Mouse (Mus musculus) midbrain, embryonic 15.5 days (tissue): ENCODE data around the gene Olfr1366. TPM values are rescaled to one million over a fixed set of nuclear protein-coding genes. Genes with fewer than 3 reads are reported as not detected.
"Not testable (repeated sequence)": the region's sequence is repeated elsewhere in the genome, so short reads cannot be mapped to it uniquely, and the experiment has no call there.

Source experiments
- ATAC-seq: fragments of 200-750 bp; cut with Nextera tagmentation; replicated peaks from 2 replicates; pipeline ENCODE4 v1.8.0; 2017; ENCODE audit warnings: moderate TSS enrichment
- H3K27ac ChIP-seq: fragments of 300-500 bp; sonication (generic); 2 replicates; pipeline ENCODE4 v1.5.1; 2015; ENCODE audit warnings: mild to moderate bottlenecking, inconsistent platforms
- H3K27me3 ChIP-seq: fragments of 300-500 bp; sonication (generic); replicated peaks from 2 replicates; pipeline ENCODE4 v1.6.1; 2015; ENCODE audit warnings: inconsistent platforms
- H3K36me3 ChIP-seq: fragments of 300-500 bp; sonication (generic); replicated peaks from 2 replicates; pipeline ENCODE4 v1.6.1; 2015; ENCODE audit warnings: inconsistent platforms
- H3K4me1 ChIP-seq: fragments of 300-500 bp; sonication (generic); 2 replicates; pipeline ENCODE4 v1.6.1; 2015; ENCODE audit warnings: inconsistent platforms
- H3K4me2 ChIP-seq: fragments of 300-500 bp; sonication (generic); 2 replicates; pipeline ENCODE4 v1.6.1; 2015; ENCODE audit warnings: inconsistent platforms, mild to moderate bottlenecking, moderate library complexity
- H3K4me3 ChIP-seq: fragments of 300-500 bp; sonication (generic); 2 replicates; pipeline ENCODE4 v1.5.1; 2015; ENCODE audit warnings: mild to moderate bottlenecking, inconsistent platforms
- H3K9ac ChIP-seq: fragments of 300-500 bp; sonication (generic); 2 replicates; pipeline ENCODE4 v1.6.1; 2015; ENCODE audit warnings: mild to moderate bottlenecking, inconsistent platforms
- H3K9me3 ChIP-seq: fragments of 300-500 bp; sonication (generic); 2 replicates; pipeline ENCODE4 v1.6.1; 2016; ENCODE audit warnings: inconsistent platforms
- WGBS: fragments of 180-500 bp; shearing (Covaris S2); methylation state at CpG from one replicate; pipeline ENCODE4 v1.1.7; 2015; ENCODE audit warnings: mixed read lengths; 5-methylcytosine and 5-hydroxymethylcytosine counted together
- polyA plus RNA-seq: library from polyadenylated mRNA; unstranded; fragments of >200 nt; fragmentation: Nextera tagmentation; extraction: Ambion mirVana; gene quantifications from 2 replicates; pipeline ENCODE4 v1.2.1, GENCODE M21; 2015

The Olfr1366 gene
- 0.09 and 0.22 TPM in 2 replicates for polyA plus RNA-seq

DNA sequence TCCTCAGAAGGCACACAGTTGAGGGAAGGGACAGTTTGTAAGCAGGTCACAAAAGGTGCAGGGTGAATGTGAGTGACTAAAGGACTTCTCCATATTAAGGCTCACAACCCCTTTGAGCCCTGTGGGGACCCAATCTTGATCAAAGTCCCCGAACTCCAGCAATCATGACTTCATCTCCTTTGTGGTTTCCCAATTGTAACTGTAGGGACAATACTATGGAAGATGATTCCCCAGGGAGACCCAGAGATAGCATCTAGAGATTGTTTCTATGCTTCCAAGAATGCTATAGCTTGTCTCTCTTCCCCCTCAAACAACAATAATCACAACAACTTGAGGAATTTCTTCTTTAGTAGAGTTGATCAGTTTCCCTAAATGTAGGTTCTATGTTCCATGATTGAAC, at the start of gene Olfr1366:
Gene Olfr1366, minus strand, starts transcription at position 101 of the 400 bp plus-strand sequence.
- no peak within 1 kb of the TSS for H3K4me3 ChIP-seq
- no peaks in the 10 kb centered on the region for H3K4me1 ChIP-seq
- H3K9ac ChIP-seq = no peak within 1 kb of the TSS
- no peak for ATAC-seq
- no peak within 1 kb of the TSS for H3K27ac ChIP-seq
- H3K4me2 ChIP-seq = no peak within 1 kb of the TSS
- no peaks in the 10 kb centered on the region for H3K9me3 ChIP-seq
- 86% methylated on average over 1 of the region's 1 CpGs for WGBS
- no peaks in the 10 kb centered on the region for H3K36me3 ChIP-seq
- H3K27me3 ChIP-seq = no peaks in the 10 kb centered on the region

GRCm38 (mm10) chr13:21591618-21592017, 49.0 kb upstream of the Olfr1366 start:
- no peak overlapping the region for H3K27ac ChIP-seq
- WGBS = 64% methylated on average over 2 of the region's 2 CpGs
- H3K9ac ChIP-seq = no peak overlapping the region
- no peak overlapping the region for H3K4me2 ChIP-seq
- no peaks in the 10 kb centered on the region for H3K36me3 ChIP-seq
- no peaks in the 10 kb centered on the region for H3K27me3 ChIP-seq
- no peaks in the 10 kb centered on the region for H3K9me3 ChIP-seq
- H3K4me3 ChIP-seq = no peak overlapping the region
- ATAC-seq = no peak
- no peaks in the 10 kb centered on the region for H3K4me1 ChIP-seq

GRCm38 (mm10) chr13:21581659-21582058, 39.1 kb upstream of the Olfr1366 start, which contains the start of gene Olfr1364:
TSS of gene Olfr1364 (minus strand) at chr13:21581759.
- no peaks in the 10 kb centered on the region for H3K36me3 ChIP-seq
- H3K27ac ChIP-seq = no peak within 1 kb of the TSS
- WGBS = 91% methylated on average over 2 of the region's 2 CpGs
- H3K9ac ChIP-seq = no peak within 1 kb of the TSS
- no peak for ATAC-seq
- H3K4me1 ChIP-seq = no peaks in the 10 kb centered on the region
- H3K4me3 ChIP-seq = no peak within 1 kb of the TSS
- no peaks in the 10 kb centered on the region for H3K27me3 ChIP-seq
- no peak within 1 kb of the TSS for H3K4me2 ChIP-seq
- no peaks in the 10 kb centered on the region for H3K9me3 ChIP-seq

- Histone ChIP-seq H3K9ac (no peak within 1 kb of the TSS), H3K9me3 (no peaks in the 10 kb centered on the region), H3K4me3 (no peak within 1 kb of the TSS), H3K4me2 (no peak within 1 kb of the TSS), H3K4me1 (no peaks in the 10 kb centered on the region), H3K27me3 (no peaks in the 10 kb centered on the region), H3K27ac (no peak within 1 kb of the TSS), H3K36me3 (no peaks in the 10 kb centered on the region)
- 50% methylated on average over 1 of the region's 1 CpGs for WGBS
- no peak for ATAC-seq
Measured at GRCm38 (mm10) chr13:21559793-21560192, 17.2 kb upstream of the Olfr1366 start, which contains the start of gene Olfr1535. TSS of gene Olfr1535 (minus strand) at chr13:21559893.

DNA sequence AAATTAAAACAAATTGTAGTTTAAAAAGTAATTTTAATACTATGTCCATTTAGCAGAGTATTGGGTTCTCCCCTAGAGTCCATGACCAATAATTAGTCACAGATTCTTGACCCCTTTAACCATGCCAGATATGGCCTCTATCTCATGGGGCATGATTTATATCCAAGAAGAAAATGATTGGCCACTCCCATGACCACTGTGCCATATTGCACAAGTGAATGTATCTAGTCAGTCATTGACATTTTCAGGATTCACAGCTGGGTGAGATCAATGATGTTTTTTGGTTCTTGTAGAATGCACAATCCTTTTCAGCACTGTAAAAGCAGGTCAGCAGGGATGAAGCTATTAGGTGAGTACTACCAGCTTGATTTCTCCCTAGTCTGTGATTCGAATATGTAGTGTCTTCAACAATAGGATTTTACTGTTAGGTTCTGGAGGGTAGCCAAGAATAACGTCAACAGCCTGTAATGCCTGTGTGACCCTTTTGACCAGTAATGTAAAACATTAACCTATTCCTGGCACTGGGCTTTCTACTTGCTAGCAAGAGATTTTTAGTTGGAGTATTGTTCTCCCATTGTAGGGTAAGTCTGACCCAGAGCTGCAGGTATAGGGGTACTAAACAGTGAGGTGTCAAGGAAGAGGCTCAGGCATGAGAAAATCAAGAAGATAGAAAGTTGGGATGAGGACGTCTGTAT, 8.0 kb upstream of the Olfr1366 start:
- H3K4me3 ChIP-seq = no peak overlapping the region
- no peaks in the 10 kb centered on the region for H3K36me3 ChIP-seq
- H3K4me1 ChIP-seq = no peaks in the 10 kb centered on the region
- no peaks in the 10 kb centered on the region for H3K9me3 ChIP-seq
- H3K27me3 ChIP-seq = no peaks in the 10 kb centered on the region
- no peak overlapping the region for H3K27ac ChIP-seq
- H3K4me2 ChIP-seq = no peak overlapping the region
- ATAC-seq = no peak
- H3K9ac ChIP-seq = no peak overlapping the region
- 62% methylated on average over 3 of the region's 3 CpGs for WGBS

DNA sequence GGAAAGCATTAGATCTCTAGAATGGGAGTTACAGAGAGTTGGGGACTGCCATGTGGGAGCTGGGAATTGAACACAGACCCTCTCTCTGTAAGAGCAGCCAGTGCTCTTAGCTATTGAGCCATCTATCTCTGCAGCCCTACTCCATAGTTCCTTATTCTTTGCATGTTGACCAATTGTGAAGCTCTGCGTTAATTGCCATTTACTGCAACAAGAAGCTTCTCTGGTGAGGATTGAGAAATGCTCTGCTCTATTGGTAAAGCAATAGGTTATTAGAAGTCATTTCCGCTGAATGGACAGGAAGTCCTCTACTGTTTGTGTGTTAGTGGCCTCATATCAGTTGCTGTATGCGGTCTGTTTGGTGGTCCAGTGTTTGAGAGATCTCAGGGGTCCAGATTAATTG, 6.9 kb upstream of the Olfr1366 start:
- H3K36me3 ChIP-seq = no peaks in the 10 kb centered on the region
- no peak for ATAC-seq
- 88% methylated on average over 3 of the region's 3 CpGs for WGBS

DNA sequence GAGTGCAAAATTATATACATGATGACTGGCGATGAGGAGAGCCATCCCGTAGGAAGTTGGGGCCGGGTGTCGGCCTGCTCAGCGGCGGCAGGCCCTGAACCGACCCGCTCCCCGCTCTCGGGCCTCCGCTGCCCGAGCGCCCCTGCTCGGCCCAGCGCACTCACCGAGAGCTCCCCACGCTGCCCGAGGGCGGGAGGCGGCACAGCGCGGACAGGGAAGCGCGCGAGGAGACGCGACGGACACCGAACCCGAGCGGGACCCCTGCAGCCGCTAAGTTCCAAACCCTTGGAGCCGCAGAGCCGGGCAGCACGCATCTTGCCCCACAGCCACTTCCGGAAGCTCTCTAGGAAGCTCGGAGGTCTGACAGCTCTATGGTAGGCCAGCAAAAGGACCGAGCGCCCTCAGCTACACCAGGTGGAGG, 11.8 kb downstream of the Olfr1366 start, which contains the start of gene Zkscan8:
Gene Zkscan8, minus strand, starts transcription at position 340 of the 421 bp plus-strand sequence.
- no peaks in the 10 kb centered on the region for H3K27me3 ChIP-seq
- H3K9me3 ChIP-seq = no peaks in the 10 kb centered on the region
- H3K4me3 ChIP-seq = peak within 1 kb of the TSS; percentile 92
- under 1% methylated on average over 39 of the region's 39 CpGs for WGBS
- peak within 1 kb of the TSS; percentile 95 for H3K9ac ChIP-seq
- H3K27ac ChIP-seq = peak within 1 kb of the TSS; percentile 91
- peaks cover 11% of the 10 kb centered on the region for H3K4me1 ChIP-seq
- 0 out of 2 replicates have a peak, but pooled peaks cover 8% of the 10 kb centered on the region for H3K36me3 ChIP-seq
- peak; percentile 100 for ATAC-seq
- H3K4me2 ChIP-seq = peak within 1 kb of the TSS; percentile 83

More for the DNA sequence above, 6.9 kb upstream of the Olfr1366 start:
- Histone ChIP-seq H3K4me2 (no peak overlapping the region), H3K9me3 (no peaks in the 10 kb centered on the region), H3K27me3 (no peaks in the 10 kb centered on the region), H3K27ac (no peak overlapping the region), H3K9ac (no peak overlapping the region), H3K4me3 (no peak overlapping the region), H3K4me1 (no peaks in the 10 kb centered on the region)

DNA sequence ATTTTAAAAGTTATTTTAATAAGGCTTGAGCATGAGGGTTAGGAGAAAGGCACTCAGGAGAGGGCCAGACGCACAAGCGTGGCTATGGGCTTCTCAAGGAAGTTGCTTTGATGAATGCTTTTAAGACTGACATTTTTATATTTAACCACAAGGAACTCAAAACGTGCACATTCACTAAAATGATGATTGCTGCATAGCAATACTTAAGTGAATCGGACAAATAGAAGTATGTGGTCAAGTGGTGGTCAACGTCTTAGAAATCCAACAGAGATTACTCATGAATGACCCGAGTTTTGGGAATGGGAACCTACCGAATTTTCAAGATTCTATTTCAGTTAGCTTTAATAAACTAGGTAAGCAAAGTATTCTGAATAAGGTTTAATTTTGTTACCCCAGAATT, 12.5 kb downstream of the Olfr1366 start:
- 51% methylated on average over 7 of the region's 7 CpGs for WGBS
- Histone ChIP-seq H3K4me2 (peak overlapping the region; percentile 83), H3K4me1 (peaks cover 11% of the 10 kb centered on the region), H3K9me3 (no peaks in the 10 kb centered on the region), H3K9ac (no peak overlapping the region), H3K4me3 (peak overlapping the region; percentile 92), H3K27ac (no peak overlapping the region), H3K27me3 (no peaks in the 10 kb centered on the region), H3K36me3 (peaks cover 11% of the 10 kb centered on the region; the same call in 1 of the 2 replicates)
- no peak for ATAC-seq

- peak; percentile 100 for ATAC-seq
- H3K4me2 ChIP-seq = peak overlapping the region; percentile 57
- no peaks in the 10 kb centered on the region for H3K9me3 ChIP-seq
- peaks cover 2% of the 10 kb centered on the region; the same call in 1 of the 2 replicates for H3K4me1 ChIP-seq
- H3K27me3 ChIP-seq = no peaks in the 10 kb centered on the region
- peak overlapping the region; percentile 42 for H3K9ac ChIP-seq
- peak overlapping the region; percentile 50 for H3K4me3 ChIP-seq
- no peaks in the 10 kb centered on the region for H3K36me3 ChIP-seq
- H3K27ac ChIP-seq = peak overlapping the region; percentile 73
- WGBS = under 1% methylated on average over 21 of the region's 21 CpGs
Measured at GRCm38 (mm10) chr13:21506221-21506649, 36.4 kb downstream of the Olfr1366 start.

DNA sequence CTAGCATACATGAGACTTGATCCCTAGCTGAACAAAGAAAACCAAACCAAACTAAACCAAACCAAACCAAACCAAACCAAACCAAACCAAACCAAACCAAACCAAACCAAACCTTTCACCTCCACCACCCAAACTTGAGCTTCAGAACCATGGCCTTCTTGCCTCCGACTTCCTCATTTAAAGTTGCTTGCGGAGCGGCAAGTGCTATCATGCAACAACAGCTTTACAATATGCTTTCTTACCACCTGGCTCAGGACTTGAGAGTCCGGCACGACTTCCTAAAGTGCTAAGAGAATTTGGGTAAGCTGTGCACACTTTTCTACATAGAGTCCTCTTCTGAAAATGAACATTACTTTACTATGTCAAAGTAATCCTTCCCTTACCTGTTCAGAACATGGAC, 40.3 kb downstream of the Olfr1366 start:
- H3K9me3 ChIP-seq = no peaks in the 10 kb centered on the region
- H3K27me3 ChIP-seq = no peaks in the 10 kb centered on the region
- no peak for ATAC-seq
- no peak overlapping the region for H3K27ac ChIP-seq
- no peak overlapping the region for H3K4me2 ChIP-seq
- H3K4me3 ChIP-seq = no peak overlapping the region
- H3K4me1 ChIP-seq = peaks cover 2% of the 10 kb centered on the region; the same call in 1 of the 2 replicates
- no peak overlapping the region for H3K9ac ChIP-seq
- 92% methylated on average over 5 of the region's 5 CpGs for WGBS
- no peaks in the 10 kb centered on the region for H3K36me3 ChIP-seq

DNA sequence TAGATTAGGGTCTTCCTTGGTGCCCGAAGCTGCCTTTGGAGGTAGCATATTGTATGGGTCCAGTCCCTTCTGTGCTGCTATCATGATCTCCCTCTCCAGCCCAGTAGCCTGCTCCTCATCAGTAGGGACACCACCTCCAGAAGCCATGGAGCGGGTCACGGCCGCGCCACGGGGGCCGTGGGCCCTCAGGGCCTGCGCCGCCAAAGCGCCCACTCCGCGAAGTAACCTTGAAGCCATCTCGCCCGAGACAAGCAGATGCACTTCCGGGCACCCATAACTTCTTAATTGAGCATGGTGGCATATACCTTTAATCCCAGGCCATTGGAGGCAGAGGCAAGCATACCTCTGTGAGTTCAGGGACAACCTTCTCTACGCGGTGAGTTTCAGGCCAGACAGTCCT, 41.4 kb downstream of the Olfr1366 start, which contains the start of gene Gm11273:
Gene Gm11273, minus strand, starts transcription at position 237 of the 400 bp plus-strand sequence.
- not testable (repeated sequence) for H3K4me1 ChIP-seq, H3K27ac ChIP-seq, ATAC-seq, H3K9ac ChIP-seq, H3K27me3 ChIP-seq, H3K4me3 ChIP-seq, H3K36me3 ChIP-seq, H3K4me2 ChIP-seq, H3K9me3 ChIP-seq
- 92% methylated on average over 17 of the region's 17 CpGs for WGBS

GRCm38 (mm10) chr13:21495080-21495479, 47.5 kb downstream of the Olfr1366 start, which contains the start of gene AK157302:
TSS of gene AK157302 (plus strand) at chr13:21495223.
- H3K4me3 ChIP-seq = no peak within 1 kb of the TSS
- H3K9me3 ChIP-seq = no peaks in the 10 kb centered on the region
- H3K27ac ChIP-seq = no peak within 1 kb of the TSS
- H3K27me3 ChIP-seq = no peaks in the 10 kb centered on the region
- no peak within 1 kb of the TSS for H3K4me2 ChIP-seq
- 95% methylated on average over 21 of the region's 21 CpGs for WGBS
- ATAC-seq = no peak
- no peaks in the 10 kb centered on the region for H3K4me1 ChIP-seq
- no peaks in the 10 kb centered on the region for H3K36me3 ChIP-seq
- H3K9ac ChIP-seq = no peak within 1 kb of the TSS
